Mouse (Mus musculus): Measurements from ENCODE around the gene Hspa13.

The Hspa13 gene

GRCm38 (mm10) chr16:75766388-75767249 lies at the start of gene Hspa13:
Gene Hspa13 (minus strand): TSS chr16:75767104.
- peak; percentile 95 for DNase-seq (ENCODE audit: low read depth)

- peak; percentile 35 for DNase-seq (ENCODE audit: low read depth)
Measured at GRCm38 (mm10) chr16:75779271-75779670, 12.4 kb upstream of the Hspa13 start.

GRCm38 (mm10) chr16:75773222-75773621 lies 6.3 kb upstream of the Hspa13 start:
- no peak for DNase-seq (ENCODE audit: low read depth)

GRCm38 (mm10) chr16:75767250-75768002 lies 522 bp upstream of the Hspa13 start:
- DNase-seq (ENCODE audit: low read depth) = no peak

- DNase-seq (ENCODE audit: low read depth) = no peak
Measured at GRCm38 (mm10) chr16:75752876-75753275, 14.0 kb downstream of the Hspa13 start.

GRCm38 (mm10) chr16:75750103-75750502 lies 16.8 kb downstream of the Hspa13 start:
- DNase-seq (ENCODE audit: low read depth) = no peak

- DNase-seq (ENCODE audit: low read depth) = no peak
Measured at GRCm38 (mm10) chr16:75748926-75749325, 18.0 kb downstream of the Hspa13 start.

GRCm38 (mm10) chr16:75744014-75744413 lies 22.9 kb downstream of the Hspa13 start:
- no peak for DNase-seq (ENCODE audit: low read depth)

GRCm38 (mm10) chr16:75717405-75718173 lies 49.3 kb downstream of the Hspa13 start:
- DNase-seq (ENCODE audit: low read depth) = peak; percentile 28

GRCm38 (mm10) chr16:75696176-75696575 lies 70.7 kb downstream of the Hspa13 start:
- peak; percentile 33 for DNase-seq (ENCODE audit: low read depth)

All from c-Kit-positive CD71-negative TER-119-negative erythroid progenitor cells, embryonic 14.5 days (primary cell).